Mouse (Mus musculus): ENCODE data around the gene Dot1l.

GRCm38 (mm10) chr10:80755291-80756015, 447 bp downstream of the Dot1l start:
- no peak for TF ChIP-seq POLR2A (IDR thresholded peaks at IDR 0.05; ENCODE audit: low read depth, low read length)
- no peak for TF ChIP-seq CTCF (conservative IDR thresholded peaks at IDR 0.05 in 1 of 2, IDR thresholded peaks at IDR 0.05 in 1 of 2; ENCODE audit: low read depth in 2 of 2, low read length in 2 of 2)
- no peak for TF ChIP-seq CHD1 (IDR thresholded peaks at IDR 0.05; ENCODE audit: low read depth, low read length)
- no peak for TF ChIP-seq HCFC1 (IDR thresholded peaks at IDR 0.05; ENCODE audit: low read depth, low read length)
- no peak for TF ChIP-seq TCF12 (IDR thresholded peaks at IDR 0.05; ENCODE audit: low read depth, low read length)
- no peak for TF ChIP-seq E2F4 (IDR thresholded peaks at IDR 0.05; ENCODE audit: insufficient replicate concordance, low read depth, low read length)
- no peak for TF ChIP-seq TBP (conservative IDR thresholded peaks at IDR 0.05; ENCODE audit: low read depth, low read length)
- TF ChIP-seq ZNF384 (IDR thresholded peaks at IDR 0.05; ENCODE audit: low read depth, low read length), result no peak
- TF ChIP-seq NRF1 (IDR thresholded peaks at IDR 0.05; ENCODE audit: low read depth, low read length), result no peak
- TF ChIP-seq NELFE (IDR thresholded peaks at IDR 0.05; ENCODE audit: low read depth, low read length), result no peak
- no peak for TF ChIP-seq MAX (IDR thresholded peaks at IDR 0.05; ENCODE audit: low read length)
